ENCODE assay signal across 9 mouse cellular contexts in the genomic region with DNA sequence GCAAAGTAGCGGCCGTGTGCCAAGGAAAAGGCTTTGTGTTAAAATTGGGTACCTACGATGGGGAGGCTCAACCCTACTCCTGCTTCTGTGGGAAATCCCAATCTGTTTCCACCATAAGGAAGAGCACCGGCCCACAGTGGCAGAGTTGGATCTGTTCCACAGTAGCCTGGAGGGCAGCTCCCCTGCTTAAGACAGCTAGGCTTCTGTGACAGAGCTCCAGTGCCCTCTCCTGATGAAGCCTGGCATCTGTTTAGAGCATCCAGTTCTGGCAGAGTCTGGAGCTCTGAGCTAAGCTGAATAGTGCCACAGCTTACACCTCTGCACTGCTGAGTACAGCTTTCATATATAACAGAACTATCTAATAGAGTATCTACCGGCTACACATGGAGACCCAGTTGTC. TPM values are rescaled to one million over a fixed set of nuclear protein-coding genes. Genes with fewer than 3 reads are reported as not detected.
DNase-seq lines count a peak whose midpoint lies in the region; ATAC-seq and TF ChIP-seq lines count a peak whose summit lies in the region.
"Had no signal": no experiment of that assay in that cellular context is flagged by ENCODE, and none has a peak within 500 bp of the region (broad histone marks: within the 10 kb centered on the region; RNA-seq: fewer than 3 reads in every experiment).

No protein-coding gene starts in this region.

- ATAC-seq in cerebellum, adult (ENCODE audit: insufficient number of reproducible peaks, low FRiP score, low TSS enrichment) = peak; percentile 73
- ATAC-seq in kidney, postnatal 0 days (replicated peaks; ENCODE audit: low FRiP score, low read depth) = no peak
- ATAC-seq in stomach, postnatal 0 days (ENCODE audit: low FRiP score, low TSS enrichment) = no peak

- intact Hi-C loops in gastrocnemius, postnatal 14 days (cut with DNase I; ENCODE audit: low total_unique reads) = no loop called here

- no peak overlapping the region for H3K4me3 ChIP-seq in layer of hippocampus, adult 2 months
- no peak overlapping the region for H3K4me3 ChIP-seq in kidney, postnatal 0 days (replicated peaks; ENCODE audit: low read depth, low read length)
- H3K4me3 ChIP-seq in stomach, postnatal 0 days (ENCODE audit: low read depth, low read length) = no peak overlapping the region

- no peak overlapping the region for H3K4me2 ChIP-seq in kidney, postnatal 0 days (ENCODE audit: low read length)
- H3K4me2 ChIP-seq in stomach, postnatal 0 days (replicated peaks; ENCODE audit: low read depth) = no peak overlapping the region

- no peak for TF ChIP-seq EP300 in stomach, postnatal 0 days (optimal IDR thresholded peaks at IDR 0.05)

- no peaks in the 10 kb centered on the region for H3K9me3 ChIP-seq in kidney, postnatal 0 days (replicated peaks; ENCODE audit: low read length)
- H3K9me3 ChIP-seq in stomach, postnatal 0 days (ENCODE audit: control insufficient read depth, low read length) = no peaks in the 10 kb centered on the region

- no peak overlapping the region for H3K27ac ChIP-seq in layer of hippocampus, adult 2 months
- H3K27ac ChIP-seq in kidney, postnatal 0 days = no peak overlapping the region
- no peak overlapping the region for H3K27ac ChIP-seq in stomach, postnatal 0 days (replicated peaks)

- no peaks in the 10 kb centered on the region for H3K4me1 ChIP-seq in kidney, postnatal 0 days (replicated peaks; ENCODE audit: insufficient read depth, low read length)
- H3K4me1 ChIP-seq in stomach, postnatal 0 days (replicated peaks; ENCODE audit: control insufficient read depth, insufficient read depth) = no peaks in the 10 kb centered on the region

- no peaks in the 10 kb centered on the region for H3K36me3 ChIP-seq in kidney, postnatal 0 days (ENCODE audit: insufficient read depth, low read length)
- H3K36me3 ChIP-seq in stomach, postnatal 0 days (ENCODE audit: control insufficient read depth, insufficient read depth, low read length) = no peaks in the 10 kb centered on the region

- peak; percentile 12 to 27 for DNase-seq in layer of hippocampus, adult 2 months (ENCODE audit: low spot score in 2 of 2)
- DNase-seq in layer of hippocampus, postnatal 36 days = no peak
- peak; percentile 55 for DNase-seq in NIH3T3 (ENCODE audit: low read depth)
- peak; percentile 19 for DNase-seq in kidney, postnatal 0 days (ENCODE audit: low spot score)
- DNase-seq in stomach, postnatal 0 days (ENCODE audit: low spot score) = peak; percentile 26
- DNase-seq in lung, adult 18-20 months = no peak
- DNase-seq in gastrocnemius, postnatal 14 days = no peak

- peak; percentile 67 for TF ChIP-seq CTCF in layer of hippocampus, adult 2 months (conservative IDR thresholded peaks at IDR 0.05)
- TF ChIP-seq CTCF in kidney, postnatal 0 days (IDR thresholded peaks at IDR 0.05; ENCODE audit: low read depth) = peak; percentile 48; the same call in 1 of the 2 replicates
- peak; percentile 56 for TF ChIP-seq CTCF in stomach, postnatal 0 days (IDR thresholded peaks at IDR 0.05; ENCODE audit: low read depth)

- H3K27me3 ChIP-seq in kidney, postnatal 0 days (ENCODE audit: insufficient read depth, low read length) = no peaks in the 10 kb centered on the region
- no peaks in the 10 kb centered on the region for H3K27me3 ChIP-seq in stomach, postnatal 0 days (ENCODE audit: control insufficient read depth, insufficient read depth, low read length)

- no peak overlapping the region for H3K9ac ChIP-seq in kidney, postnatal 0 days (ENCODE audit: low read depth, low read length)
- no peak overlapping the region for H3K9ac ChIP-seq in stomach, postnatal 0 days (ENCODE audit: low read length)

- WGBS in kidney, postnatal 0 days = 84% methylated on average over 5 of the region's 5 CpGs
- WGBS in stomach, postnatal 0 days = 85% methylated on average over 5 of the region's 5 CpGs

RNA-seq across cellular contexts. Expression of gene Slc17a8, which starts 14.0 kb away (rescaled TPM):
- total RNA-seq in layer of hippocampus, adult 2 months (2021) = 1 to 10 TPM; 3.1 to 3.5 TPM
- 1 to 10 TPM; 3.2 to 3.9 TPM for total RNA-seq in layer of hippocampus, postnatal 36 days (2021)
- 0.29 and 0.61 TPM in 2 replicates for polyA plus RNA-seq in kidney, postnatal 0 days (2015; fragmentation: Nextera tagmentation; extraction: Ambion mirVana)
- 0.02 TPM in 1 of 2 replicates, not detected in the other for polyA plus RNA-seq in stomach, postnatal 0 days (2015; fragmentation: Nextera tagmentation; extraction: Ambion mirVana)
- under 1 TPM in 1 of 2 experiments, not detected in 1; 0.04 TPM for total RNA-seq in gastrocnemius, postnatal 14 days (2021)
- polyA plus RNA-seq: neural tube, embryonic 11.5 days had no signal

RNA-seq across cellular contexts. Expression of gene Scyl2, which starts 51.1 kb away (rescaled TPM):
- 10 to 100 TPM; 25.2 to 28.4 TPM for total RNA-seq in layer of hippocampus, adult 2 months (2021)
- total RNA-seq in layer of hippocampus, postnatal 36 days (2021) = 10 to 100 TPM; 27.2 to 28.0 TPM
- 6.7 and 7.0 TPM in 2 replicates for polyA plus RNA-seq in kidney, postnatal 0 days (2015; fragmentation: Nextera tagmentation; extraction: Ambion mirVana)
- polyA plus RNA-seq in stomach, postnatal 0 days (2015; fragmentation: Nextera tagmentation; extraction: Ambion mirVana) = 5.0 and 5.3 TPM in 2 replicates
- 10 to 100 TPM; 11.4 to 13.6 TPM for total RNA-seq in gastrocnemius, postnatal 14 days (2021)

Comparison
In these comparisons a context has a peak if more than half of its experiments do, and no peak if none do; other contexts are left out.
1. DNase-seq: peak in layer of hippocampus, adult 2 months (2 of 2), NIH3T3 (single experiment), kidney, postnatal 0 days (single experiment) and stomach, postnatal 0 days (single experiment); none in layer of hippocampus, postnatal 36 days (0 of 2), lung, adult 18-20 months (0 of 2) and gastrocnemius, postnatal 14 days (single experiment).
2. Peak in every context shown above with its lines, with median percentiles within 50 percentile points of each other: CTCF ChIP-seq.